Mouse (Mus musculus) E14TG2a.4 (cell line): ENCODE results near the gene Ugt1a2.

ENCODE experiments used
- CTCF ChIP-seq: conservative IDR thresholded peaks from 2 replicates; pipeline ENCODE4 v1.5.1; 2014; ENCODE audit warnings: low read length
- NANOG ChIP-seq: IDR thresholded peaks from 2 replicates; pipeline ENCODE4 v1.6.1; 2014; ENCODE audit warnings: borderline replicate concordance, low read length, mixed read lengths
- POU5F1 ChIP-seq: IDR thresholded peaks from 2 replicates; pipeline ENCODE4 v1.6.1; 2014; ENCODE audit warnings: low read length, borderline replicate concordance

GRCm38 (mm10) chr1:88216551-88216950, 16.1 kb downstream of the Ugt1a2 start:
- TF ChIP-seq CTCF (no peak), POU5F1 (no peak), NANOG (no peak)
